Mouse (Mus musculus) heart, embryonic 11.5 days (tissue): Measurements from ENCODE around the gene Kcnk7. TPM values are rescaled to one million over a fixed set of nuclear protein-coding genes. Genes with fewer than 3 reads are reported as not detected.

Experiments
- ATAC-seq: fragments of 200-750 bp; cut with Nextera tagmentation; replicated peaks from 2 replicates; pipeline ENCODE4 v1.8.0; 2017; ENCODE audit warnings: moderate library complexity; ENCODE audit not compliant: insufficient number of reproducible peaks, low FRiP score, low TSS enrichment
- H3K27ac ChIP-seq: fragments of 300-500 bp; sonication (generic); 2 replicates; pipeline ENCODE4 v1.5.1; 2014; ENCODE audit warnings: mild to moderate bottlenecking, low read depth, low read length
- H3K27me3 ChIP-seq: fragments of 300-500 bp; sonication (generic); 2 replicates; pipeline ENCODE4 v1.6.1; 2014; ENCODE audit warnings: mild to moderate bottlenecking, low read length, mixed read lengths; ENCODE audit not compliant: control insufficient read depth, insufficient read depth
- H3K36me3 ChIP-seq: fragments of 300-500 bp; sonication (generic); 2 replicates; pipeline ENCODE4 v1.6.1; 2014; ENCODE audit warnings: mild to moderate bottlenecking, low read length, moderate library complexity, mixed read lengths; ENCODE audit not compliant: control insufficient read depth, insufficient read depth
- H3K4me1 ChIP-seq: fragments of 300-500 bp; sonication (generic); 2 replicates; pipeline ENCODE4 v1.6.1; 2014; ENCODE audit warnings: low read length; ENCODE audit not compliant: control insufficient read depth, insufficient read depth
- H3K4me2 ChIP-seq: fragments of 300-500 bp; sonication (generic); 2 replicates; pipeline ENCODE4 v1.6.1; 2014; ENCODE audit warnings: mild to moderate bottlenecking, moderate library complexity
- H3K4me3 ChIP-seq: fragments of 300-500 bp; sonication (generic); 2 replicates; pipeline ENCODE4 v1.5.1; 2014; ENCODE audit warnings: low read depth, low read length
- H3K9ac ChIP-seq: fragments of 300-500 bp; sonication (generic); 2 replicates; pipeline ENCODE4 v1.6.1; 2014; ENCODE audit warnings: mild to moderate bottlenecking, low read depth, low read length, moderate library complexity
- H3K9me3 ChIP-seq: fragments of 300-500 bp; sonication (generic); replicated peaks from 2 replicates; pipeline ENCODE4 v1.6.1; 2016; ENCODE audit warnings: low read length; ENCODE audit not compliant: control insufficient read depth
- WGBS: fragments of 180-500 bp; shearing (Covaris S2); extraction: QIAGEN DNeasy Blood & Tissue Kit; methylation state at CpG from one replicate; pipeline ENCODE4 v1.1.7; 2014; ENCODE audit not compliant: insufficient replicate concordance; 5-methylcytosine and 5-hydroxymethylcytosine counted together
- polyA plus RNA-seq: library from polyadenylated mRNA; unstranded; fragments of >200 nt; fragmentation: Nextera tagmentation; extraction: Ambion mirVana; gene quantifications from 2 replicates; pipeline ENCODE4 v1.2.1, GENCODE M21; 2014

Kcnk7 gene
- polyA plus RNA-seq, 1 experiment from 2014 or later: not detected

GRCm38 (mm10) chr19:5687738-5688137, 16.4 kb upstream of the Kcnk7 start:
- Histone ChIP-seq H3K27ac (peak overlapping the region; percentile 94), H3K36me3 (peaks cover 34% of the 10 kb centered on the region), H3K27me3 (no peaks in the 10 kb centered on the region), H3K4me2 (peak overlapping the region; percentile 97), H3K9me3 (no peaks in the 10 kb centered on the region), H3K9ac (peak overlapping the region; percentile 84), H3K4me1 (peaks cover 36% of the 10 kb centered on the region), H3K4me3 (peak overlapping the region; percentile 93)
- ATAC-seq: no peak
- WGBS: 16% methylated on average over 9 of the region's 9 CpGs

DNA sequence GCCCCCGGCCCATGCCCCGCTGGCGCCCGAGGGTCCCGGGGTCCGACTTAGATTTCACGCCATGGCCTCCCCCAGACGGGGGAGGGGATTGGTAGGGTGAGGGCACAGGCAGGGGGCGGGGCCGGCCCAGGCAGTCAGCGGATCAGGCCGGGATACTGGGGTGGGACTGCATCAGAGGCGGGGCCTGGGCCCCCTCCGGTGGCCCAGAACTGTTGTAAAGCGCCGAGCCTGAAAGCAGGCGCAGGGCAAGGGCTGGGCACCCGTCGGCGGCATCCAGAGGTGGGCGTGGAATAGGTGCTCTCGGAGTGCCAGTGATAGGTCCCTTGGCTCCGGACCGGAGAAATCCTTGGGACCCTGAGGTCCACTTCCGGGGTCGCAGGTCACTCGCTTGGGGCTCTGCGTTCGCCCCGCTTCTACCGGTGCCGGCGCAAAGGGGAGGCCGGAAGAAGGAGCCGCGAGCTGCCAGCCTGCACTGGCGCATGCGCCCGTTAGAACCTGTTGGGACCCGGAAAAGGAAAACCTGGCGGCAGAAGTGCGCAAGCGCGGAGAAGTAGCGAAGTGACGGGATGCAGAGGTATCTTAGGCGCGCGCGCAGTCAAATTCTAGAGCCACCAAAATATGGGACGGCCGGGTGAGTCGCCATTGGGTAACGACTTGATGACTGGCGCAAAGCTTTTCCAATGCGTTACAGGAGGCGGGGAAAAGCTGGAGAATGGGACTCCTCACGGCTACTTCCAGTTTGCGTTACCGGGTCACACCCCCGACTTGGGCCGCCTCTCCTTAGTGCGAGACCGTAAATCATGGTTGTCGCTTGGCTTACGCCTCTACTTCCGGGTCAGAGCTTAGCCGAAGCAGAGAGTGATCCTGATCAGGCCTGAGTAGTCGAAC, 15.7 kb upstream of the Kcnk7 start, which contains the start of the genes Map3k11 and Pcnx3:
Map3k11 (plus strand) TSS at position 543 of the 888 bp plus-strand sequence.
Pcnx3 (minus strand) TSS at position 709 of the 888 bp plus-strand sequence.
- peak within 1 kb of the TSS; percentile 93 for H3K4me3 ChIP-seq
- H3K4me2 ChIP-seq: peak within 1 kb of the TSS; percentile 97
- H3K27ac ChIP-seq: peak within 1 kb of the TSS; percentile 94
- no peaks in the 10 kb centered on the region for H3K27me3 ChIP-seq
- peak; percentile 84 for ATAC-seq
- peaks cover 32% of the 10 kb centered on the region for H3K36me3 ChIP-seq
- no peaks in the 10 kb centered on the region for H3K9me3 ChIP-seq
- peaks cover 43% of the 10 kb centered on the region for H3K4me1 ChIP-seq
- WGBS: under 1% methylated on average over 69 of the region's 69 CpGs
- peak within 1 kb of the TSS; percentile 91 for H3K9ac ChIP-seq

GRCm38 (mm10) chr19:5689088-5689428, 15.1 kb upstream of the Kcnk7 start:
- Histone ChIP-seq H3K4me2 (peak overlapping the region; percentile 97), H3K4me1 (peaks cover 46% of the 10 kb centered on the region), H3K27me3 (no peaks in the 10 kb centered on the region), H3K4me3 (peak overlapping the region; percentile 93), H3K9ac (peak overlapping the region; percentile 91), H3K36me3 (peaks cover 34% of the 10 kb centered on the region), H3K27ac (peak overlapping the region; percentile 94), H3K9me3 (no peaks in the 10 kb centered on the region)
- WGBS: under 1% methylated on average over 7 of the region's 7 CpGs
- no peak for ATAC-seq

DNA sequence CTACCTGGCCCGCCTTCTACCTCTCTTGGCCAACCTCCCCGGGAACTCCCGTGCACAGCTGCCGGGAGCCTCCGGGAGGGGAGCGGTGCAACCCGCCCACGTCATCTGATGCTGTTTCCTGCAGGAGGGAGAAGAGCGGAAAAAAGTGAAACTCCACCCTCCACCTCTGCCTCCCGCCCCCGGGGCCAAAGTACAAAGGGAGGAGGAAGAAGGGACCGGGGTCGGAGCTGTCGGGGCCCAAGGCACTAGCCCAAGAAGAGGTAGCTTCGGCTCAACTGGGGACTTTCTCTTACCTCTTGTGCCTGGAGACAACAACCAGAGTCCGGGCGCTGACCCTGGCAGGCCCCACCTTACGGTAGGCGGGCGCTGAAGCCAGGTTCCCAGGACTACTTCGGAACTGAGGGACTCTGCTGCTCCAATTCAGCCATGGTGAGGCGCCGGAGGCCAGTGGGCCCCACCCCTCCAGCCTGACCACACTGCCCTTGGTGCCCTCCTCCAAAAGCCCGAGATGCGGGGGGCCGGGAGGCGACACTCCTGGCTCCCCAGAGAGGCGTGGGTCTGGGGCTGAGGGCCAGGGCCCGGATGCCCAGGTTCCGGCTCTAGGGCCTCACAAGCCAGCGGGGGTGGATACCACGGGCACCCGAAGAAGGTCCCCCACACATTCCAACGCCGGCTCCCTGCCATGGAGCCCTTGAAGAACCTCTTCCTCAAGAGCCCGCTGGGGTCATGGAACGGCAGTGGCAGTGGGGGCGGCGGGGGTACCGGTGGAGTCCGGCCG, 14.4 kb upstream of the Kcnk7 start:
- Histone ChIP-seq H3K27me3 (no peaks in the 10 kb centered on the region), H3K9ac (peak overlapping the region; percentile 91), H3K36me3 (peaks cover 28% of the 10 kb centered on the region), H3K4me3 (peak overlapping the region; percentile 93), H3K27ac (peak overlapping the region; percentile 94), H3K4me2 (peak overlapping the region; percentile 97), H3K4me1 (peaks cover 46% of the 10 kb centered on the region), H3K9me3 (no peaks in the 10 kb centered on the region)
- peak; percentile 69 for ATAC-seq
- WGBS: 5% methylated on average over 42 of the region's 42 CpGs

DNA sequence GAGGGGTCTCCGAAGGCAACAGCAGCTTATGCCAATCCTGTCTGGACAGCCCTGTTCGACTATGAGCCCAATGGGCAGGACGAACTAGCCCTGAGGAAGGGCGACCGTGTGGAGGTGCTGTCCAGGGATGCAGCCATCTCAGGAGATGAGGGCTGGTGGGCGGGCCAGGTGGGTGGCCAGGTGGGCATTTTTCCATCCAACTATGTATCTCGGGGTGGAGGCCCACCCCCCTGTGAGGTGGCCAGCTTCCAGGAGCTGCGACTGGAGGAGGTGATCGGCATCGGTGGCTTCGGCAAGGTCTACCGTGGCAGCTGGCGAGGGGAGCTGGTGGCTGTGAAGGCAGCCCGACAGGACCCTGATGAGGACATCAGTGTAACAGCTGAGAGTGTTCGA, 13.8 kb upstream of the Kcnk7 start:
- H3K27ac ChIP-seq: peak overlapping the region; percentile 94
- peaks cover 46% of the 10 kb centered on the region for H3K4me1 ChIP-seq
- H3K4me2 ChIP-seq: peak overlapping the region; percentile 97
- peak overlapping the region; percentile 93 for H3K4me3 ChIP-seq
- WGBS: 61% methylated on average over 15 of the region's 15 CpGs
- peak overlapping the region; percentile 91 for H3K9ac ChIP-seq
- H3K27me3 ChIP-seq: no peaks in the 10 kb centered on the region
- H3K36me3 ChIP-seq: peaks cover 23% of the 10 kb centered on the region
- ATAC-seq: no peak
- no peaks in the 10 kb centered on the region for H3K9me3 ChIP-seq

DNA sequence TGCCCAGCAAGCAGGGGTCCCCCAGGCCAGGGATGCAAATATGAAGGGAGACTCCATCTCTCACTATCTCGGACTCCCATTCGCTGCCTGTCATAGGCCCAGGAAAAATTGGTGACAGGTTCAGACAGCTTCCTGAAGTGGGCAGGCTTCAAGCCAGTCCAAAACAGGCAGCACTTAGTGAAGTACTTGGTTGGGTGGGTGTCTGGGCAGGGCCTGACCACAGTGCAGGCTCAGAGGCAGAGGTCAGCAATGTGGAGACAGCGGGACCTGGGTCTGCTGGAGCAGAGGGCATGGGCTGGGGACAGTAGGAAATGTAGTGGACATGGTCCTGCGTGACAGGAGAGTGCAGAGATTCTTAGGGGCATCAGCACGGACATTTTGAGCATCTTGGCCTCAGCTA, 12.6 kb upstream of the Kcnk7 start:
- peak overlapping the region; percentile 93 for H3K4me3 ChIP-seq
- peaks cover 16% of the 10 kb centered on the region for H3K36me3 ChIP-seq
- WGBS: 59% methylated on average over 5 of the region's 5 CpGs

DNA sequence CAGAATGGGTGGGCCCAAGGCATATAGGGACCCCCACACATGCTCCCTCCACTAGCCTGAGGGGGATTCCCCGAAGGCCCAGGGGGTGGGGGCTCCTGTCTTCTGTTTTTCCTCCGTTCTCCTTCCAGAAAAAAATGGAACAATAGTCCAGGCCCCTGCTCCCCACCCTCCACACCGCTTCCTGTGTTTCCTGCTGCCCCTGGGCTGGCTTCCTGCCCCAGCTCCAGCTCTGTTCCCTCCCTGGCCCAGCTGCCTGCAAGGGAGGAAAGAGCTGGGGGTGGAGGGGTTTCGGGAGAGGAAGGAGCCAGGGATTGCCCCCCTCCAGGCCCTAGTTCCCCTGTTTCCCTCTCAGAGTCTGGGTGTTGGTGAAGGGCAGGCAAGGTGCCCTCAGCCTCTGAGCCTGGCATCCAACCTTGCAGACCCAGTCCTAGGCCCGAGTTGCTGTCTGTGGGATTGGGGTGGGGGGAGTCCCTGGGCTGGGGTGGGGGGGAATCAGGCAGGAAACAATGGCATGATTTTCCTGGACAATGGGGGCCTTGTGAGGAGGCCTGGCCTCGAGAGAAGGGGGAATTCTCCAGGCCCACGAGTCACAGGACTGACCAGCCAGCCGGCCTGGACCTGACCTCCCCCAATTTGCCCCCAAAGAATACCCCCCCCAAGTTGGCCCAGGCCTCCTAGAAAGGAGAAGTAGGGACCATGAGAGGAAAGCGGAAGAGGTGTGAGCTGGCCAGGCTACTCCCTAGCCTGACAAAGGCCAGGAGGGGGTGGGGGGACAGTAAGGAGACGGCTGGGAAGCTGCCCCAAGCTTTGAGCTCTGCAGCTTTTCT, 11.9 kb upstream of the Kcnk7 start:
- Histone ChIP-seq H3K27me3 (no peaks in the 10 kb centered on the region), H3K4me1 (peaks cover 50% of the 10 kb centered on the region), H3K36me3 (peaks cover 17% of the 10 kb centered on the region), H3K27ac (peak overlapping the region; percentile 94), H3K9ac (peak overlapping the region; percentile 91), H3K4me3 (peak overlapping the region; percentile 93), H3K9me3 (no peaks in the 10 kb centered on the region), H3K4me2 (peak overlapping the region; percentile 97)
- 57% methylated on average over 10 of the region's 10 CpGs for WGBS
- ATAC-seq: 0 out of 2 replicates have a peak, but pooled peaks have one; percentile 15

More for the DNA sequence above, 12.6 kb upstream of the Kcnk7 start:
- peak overlapping the region; percentile 91 for H3K9ac ChIP-seq
- peak overlapping the region; percentile 97 for H3K4me2 ChIP-seq
- H3K9me3 ChIP-seq: no peaks in the 10 kb centered on the region
- peak overlapping the region; percentile 94 for H3K27ac ChIP-seq
- no peak for ATAC-seq
- peaks cover 52% of the 10 kb centered on the region for H3K4me1 ChIP-seq
- H3K27me3 ChIP-seq: no peaks in the 10 kb centered on the region

GRCm38 (mm10) chr19:5692913-5693396, 11.2 kb upstream of the Kcnk7 start:
- H3K4me1 ChIP-seq: peaks cover 44% of the 10 kb centered on the region
- H3K36me3 ChIP-seq: peaks cover 20% of the 10 kb centered on the region
- peak overlapping the region; percentile 91 for H3K9ac ChIP-seq

More at GRCm38 (mm10) chr19:5692913-5693396, 11.2 kb upstream of the Kcnk7 start:
- peak overlapping the region; percentile 94 for H3K27ac ChIP-seq
- 68% methylated on average over 10 of the region's 10 CpGs for WGBS
- peak overlapping the region; percentile 97 for H3K4me2 ChIP-seq
- no peaks in the 10 kb centered on the region for H3K9me3 ChIP-seq
- ATAC-seq: no peak
- peak overlapping the region; percentile 93; the same call in 1 of the 2 replicates for H3K4me3 ChIP-seq
- no peaks in the 10 kb centered on the region for H3K27me3 ChIP-seq
